ENCODE assay signal across 8 mouse cellular contexts in genomic region chr10:70095031-70095470, GRCm38 (mm10). TPM values are rescaled to one million over a fixed set of nuclear protein-coding genes. Genes with fewer than 3 reads are reported as not detected.
A peak's percentile ranks its signal among the peaks of the same experiment; 100 is the strongest.
DNase-seq lines count a peak whose midpoint lies in the region; ATAC-seq and TF ChIP-seq lines count a peak whose summit lies in the region.

No protein-coding gene starts in this region.

- H3K4me1 ChIP-seq in ES-E14 (ENCODE audit: control insufficient read depth in 2 of 2, insufficient read depth in 2 of 2, low read length in 2 of 2, poor library complexity in 1 of 2), result peaks cover 10 to 21% of the 10 kb centered on the region in 2 experiments; a peak in 3 of 4 replicates
- H3K4me1 ChIP-seq in forebrain, embryonic 12.5 days, result peaks cover 38% of the 10 kb centered on the region
- H3K4me1 ChIP-seq in spleen, adult 2 months (ENCODE audit: control insufficient read depth, insufficient read depth, insufficient read length), result peaks cover 9% of the 10 kb centered on the region; the same call in 1 of the 2 replicates

- peak; percentile 21; the same call in 1 of the 2 replicates for ATAC-seq in forebrain, embryonic 12.5 days (ENCODE audit: low FRiP score)
- peak; percentile 35 for ATAC-seq in megakaryocyte progenitor cell, adult 5-6 weeks (replicated peaks; ENCODE audit: poor library complexity)

- intact Hi-C loops in heart, postnatal 14 days (cut with DNase I), result loop anchor here (5.0 kb wide), 5 partner anchors 37 to 202 kb away; no protein-coding TSS in a partner anchor

- no peak for TF ChIP-seq CTCF in spleen, adult 2 months (IDR thresholded peaks at IDR 0.05; ENCODE audit: extremely low read depth, insufficient read depth, insufficient read length, insufficient replicate concordance)

- H3K36me3 ChIP-seq in ES-E14 (ENCODE audit: control insufficient read depth, insufficient read depth, low read length, poor library complexity, severe bottlenecking), result no peaks in the 10 kb centered on the region
- no peaks in the 10 kb centered on the region for H3K36me3 ChIP-seq in forebrain, embryonic 12.5 days (replicated peaks)
- H3K36me3 ChIP-seq in spleen, adult 2 months (ENCODE audit: control insufficient read depth, insufficient read depth, low read length), result no peaks in the 10 kb centered on the region

- in situ Hi-C loops in ES-E14 (cut with MboI; ENCODE audit: low sequenced_read_pairs in 2 of 2, unreplicated experiment in 2 of 2), result no loop called here

- no peaks in the 10 kb centered on the region for H3K27me3 ChIP-seq in forebrain, embryonic 12.5 days
- H3K27me3 ChIP-seq in spleen, adult 2 months (ENCODE audit: control insufficient read depth, insufficient read depth, low read length), result no peaks in the 10 kb centered on the region

- DNase-seq in ES-E14 (ENCODE audit: low read depth, low spot score), result peak; percentile 88
- peak; percentile 69 for DNase-seq in adrenal gland, postnatal 10 days
- DNase-seq in heart, postnatal 14 days, result peak; percentile 43 to 58
- DNase-seq in kidney, postnatal 4 days, result peak; percentile 67 to 76
- peak in 1 of 2 experiments; percentile 45 for DNase-seq in spleen, adult 2 months (ENCODE audit: low read depth in 1 of 2, low spot score in 2 of 2)
- DNase-seq in cerebellum, adult 8-10 months, result no peak

- TF ChIP-seq POLR2A in spleen, adult 2 months (IDR thresholded peaks at IDR 0.05; ENCODE audit: low read depth, low read length), result no peak

- peak overlapping the region; percentile 95 for H3K27ac ChIP-seq in ES-E14 (ENCODE audit: insufficient read depth, low read depth, low read length, poor library complexity, severe bottlenecking)
- H3K27ac ChIP-seq in forebrain, embryonic 12.5 days, result peak overlapping the region; percentile 37
- peak overlapping the region; percentile 86 for H3K27ac ChIP-seq in spleen, adult 2 months (ENCODE audit: insufficient read depth, low read length)

- H3K4me3 ChIP-seq in ES-E14 (ENCODE audit: insufficient read depth in 1 of 2, low read depth in 1 of 2, low read length in 2 of 2, poor library complexity in 1 of 2, severe bottlenecking in 1 of 2), result peak overlapping the region; percentile 65 to 100
- H3K4me3 ChIP-seq in forebrain, embryonic 12.5 days (replicated peaks), result peak overlapping the region; percentile 46
- H3K4me3 ChIP-seq in spleen, adult 2 months (ENCODE audit: extremely low read depth, insufficient read depth, insufficient read length), result peak overlapping the region; percentile 89

- peak overlapping the region; percentile 89 for H3K4me2 ChIP-seq in forebrain, embryonic 12.5 days

- 0% methylated on average over 14 of the region's 14 CpGs for WGBS in forebrain, embryonic 12.5 days
- WGBS in spleen, adult 2 months, result under 1% methylated on average over 14 of the region's 14 CpGs

- H3K9me3 ChIP-seq in ES-E14 (ENCODE audit: control insufficient read depth, insufficient read depth, low read depth, low read length), result no peaks in the 10 kb centered on the region
- H3K9me3 ChIP-seq in forebrain, embryonic 12.5 days, result no peaks in the 10 kb centered on the region

- peak overlapping the region; percentile 65 for H3K9ac ChIP-seq in ES-E14 (ENCODE audit: insufficient read depth, low read depth, low read length, poor library complexity, severe bottlenecking)
- no peak overlapping the region; the same call in 1 of the 2 replicates for H3K9ac ChIP-seq in forebrain, embryonic 12.5 days

TF ChIP-seq in ES-E14, 5 proteins besides CTCF, POLR2A, EP300 and RAD21:
- TF ChIP-seq ZNF384 (IDR thresholded peaks at IDR 0.05; ENCODE audit: low read depth, low read length), result 0 out of 2 replicates have a peak, but pooled peaks have one; percentile 5
- no peak for TF ChIP-seq ZC3H11A (IDR thresholded peaks at IDR 0.05; ENCODE audit: borderline replicate concordance, low read depth, low read length)
- TF ChIP-seq MAFK (IDR thresholded peaks at IDR 0.05; ENCODE audit: insufficient read depth, low read depth, low read length), result no peak
- TF ChIP-seq HCFC1 (IDR thresholded peaks at IDR 0.05; ENCODE audit: borderline replicate concordance, insufficient read depth, low read length), result 0 out of 2 replicates have a peak, but pooled peaks have one; percentile 60
- TF ChIP-seq CHD2 (IDR thresholded peaks at IDR 0.05; ENCODE audit: low read depth, low read length), result no peak

RNA-seq across cellular contexts. Expression of gene Ccdc6, which starts 1.9 kb away (rescaled TPM):
- total RNA-seq in ES-E14 (2012; rRNA removed), result 21.3 and 24.0 TPM in 2 replicates
- total RNA-seq in adrenal gland, postnatal 10 days (2021), result 10 to 100 TPM; 46.9 to 56.7 TPM
- polyA plus RNA-seq in forebrain, embryonic 12.5 days (2016; fragmentation: Nextera tagmentation; extraction: Ambion mirVana), result 15.9 TPM in 2 replicates
- total RNA-seq in heart, postnatal 14 days (2021), result 10 to 100 TPM; 31.0 to 31.4 TPM
- 27.7 and 28.2 TPM in 2 replicates for total RNA-seq in megakaryocyte progenitor cell, adult 5-6 weeks (2015)
- total RNA-seq in megakaryocyte progenitor cell, adult 5-6 weeks (2017), result 18.2 and 21.6 TPM in 2 replicates
- 17.7 and 22.3 TPM in 2 replicates for polyA plus RNA-seq in spleen, adult 2 months (2012; rRNA removed)

Comparison
In these comparisons a context has a peak if more than half of its experiments do, and no peak if none do; other contexts are left out.
1. H3K27ac ChIP-seq: peak in every context shown above with its lines; median percentile 95 in ES-E14; 86 in spleen, adult 2 months; 37 in forebrain, embryonic 12.5 days.